Mouse (Mus musculus) MEL (cell line): Measurements from ENCODE around the gene Ankrd7. TPM values are rescaled to one million over a fixed set of nuclear protein-coding genes. Genes with fewer than 3 reads are reported as not detected.

Experiments
- DNase-seq: peaks from one replicate; pipeline ENCODE4 v3.0.0; 2011; ENCODE audit warnings: low read depth, low spot score
- H3K27ac ChIP-seq: 2 replicates; pipeline ENCODE4 v1.5.1; 2012; ENCODE audit warnings: low read depth, mild to moderate bottlenecking, control low read depth, low read length, moderate library complexity; ENCODE audit not compliant: control insufficient read depth
- H3K27me3 ChIP-seq, 2 experiments: fragments of 150-350 bp in 1 of 2; sonication (generic) in 1 of 2; 2 replicates each; pipeline ENCODE4 v1.6.1; 2012; ENCODE audit warnings: low read length in 2 of 2, mild to moderate bottlenecking in 2 of 2, improper control_type of control experiment in 1 of 2, moderate library complexity in 1 of 2; ENCODE audit not compliant: insufficient read depth in 2 of 2, control insufficient read depth in 1 of 2
- H3K36me3 ChIP-seq, 2 experiments: 2 replicates each; pipeline ENCODE4 v1.6.1; 2012 to 2014; ENCODE audit warnings: low read length in 2 of 2, improper control_type of control experiment in 1 of 2, inconsistent platforms in 1 of 2, mild to moderate bottlenecking in 1 of 2; ENCODE audit not compliant: insufficient read depth in 2 of 2, control insufficient read depth in 1 of 2
- H3K4me1 ChIP-seq, 2 experiments: fragments of 150-350 bp in 1 of 2; sonication (generic) in 1 of 2; 2 replicates each; pipeline ENCODE4 v1.6.1; 2012; ENCODE audit warnings: low read length in 2 of 2, improper control_type of control experiment in 1 of 2, mild to moderate bottlenecking in 1 of 2; ENCODE audit not compliant: insufficient read depth in 2 of 2, control insufficient read depth in 1 of 2
- H3K4me3 ChIP-seq, 2 experiments: fragments of 150-350 bp in 1 of 2; sonication (generic) in 1 of 2; 2 replicates each; pipeline ENCODE4 v1.5.1; 2012; ENCODE audit warnings: low read depth in 2 of 2, low read length in 2 of 2, mild to moderate bottlenecking in 2 of 2, moderate library complexity in 2 of 2, control low read depth in 1 of 2, improper control_type of control experiment in 1 of 2; ENCODE audit not compliant: control insufficient read depth in 1 of 2, insufficient read depth in 1 of 2
- H3K79me2 ChIP-seq: 2 replicates; pipeline ENCODE4 v1.6.1; 2012; ENCODE audit warnings: mild to moderate bottlenecking, low read length, moderate library complexity; ENCODE audit not compliant: control insufficient read depth, poor library complexity, insufficient read depth
- H3K9ac ChIP-seq: 2 replicates; pipeline ENCODE4 v1.6.1; 2012; ENCODE audit warnings: low read depth, mild to moderate bottlenecking, control low read depth, low read length, moderate library complexity; ENCODE audit not compliant: control insufficient read depth, poor library complexity, severe bottlenecking
- H3K9me3 ChIP-seq: fragments of 150-350 bp; sonication (generic); replicated peaks from 2 replicates; pipeline ENCODE4 v1.6.1; 2012; ENCODE audit warnings: mild to moderate bottlenecking, low read length, improper control_type of control experiment, moderate library complexity; ENCODE audit not compliant: insufficient read depth
- BHLHE40 ChIP-seq: IDR thresholded peaks from 2 replicates; pipeline ENCODE4 v1.6.1; 2012; ENCODE audit warnings: low read depth, mild to moderate bottlenecking, inconsistent platforms, low read length, improper control_type of control experiment, borderline replicate concordance
- CHD1 ChIP-seq: IDR thresholded peaks from 2 replicates; pipeline ENCODE4 v1.6.1; 2012; ENCODE audit warnings: low read depth, mild to moderate bottlenecking, inconsistent platforms, low read length, improper control_type of control experiment
- CHD2 ChIP-seq: IDR thresholded peaks from 2 replicates; pipeline ENCODE4 v1.6.1; 2011; ENCODE audit warnings: low read length, improper control_type of control experiment
- E2F4 ChIP-seq: IDR thresholded peaks from 2 replicates; pipeline ENCODE4 v1.6.1; 2011; ENCODE audit warnings: low read depth, low read length, improper control_type of control experiment, borderline replicate concordance
- ETS1 ChIP-seq: IDR thresholded peaks from 2 replicates; pipeline ENCODE4 v1.6.1; 2012; ENCODE audit warnings: low read depth, mild to moderate bottlenecking, inconsistent platforms, low read length, improper control_type of control experiment, moderate library complexity
- GABPA ChIP-seq: IDR thresholded peaks from 2 replicates; pipeline ENCODE4 v1.6.1; 2012; ENCODE audit warnings: low read depth, mild to moderate bottlenecking, inconsistent platforms, low read length, improper control_type of control experiment, moderate library complexity
- GATA1 ChIP-seq: IDR thresholded peaks from 2 replicates; pipeline ENCODE4 v1.6.1; 2011; ENCODE audit warnings: low read depth, low read length, improper control_type of control experiment
- HCFC1 ChIP-seq: IDR thresholded peaks from 2 replicates; pipeline ENCODE4 v1.6.1; 2012; ENCODE audit warnings: low read depth, mild to moderate bottlenecking, inconsistent platforms, low read length, improper control_type of control experiment, moderate library complexity
- JUND ChIP-seq: IDR thresholded peaks from 2 replicates; pipeline ENCODE4 v1.6.1; 2011; ENCODE audit warnings: low read depth, mild to moderate bottlenecking, improper control_type of control experiment, low read length
- KAT2A ChIP-seq: conservative IDR thresholded peaks from 2 replicates; pipeline ENCODE4 v1.6.1; 2012; ENCODE audit warnings: low read depth, low read length, improper control_type of control experiment, inconsistent platforms
- MAX ChIP-seq: IDR thresholded peaks from 2 replicates; pipeline ENCODE4 v1.6.1; 2011; ENCODE audit warnings: low read length, improper control_type of control experiment
- MEF2A ChIP-seq: IDR thresholded peaks from 2 replicates; pipeline ENCODE4 v1.6.1; 2014; ENCODE audit warnings: low read depth, mild to moderate bottlenecking, inconsistent platforms, low read length, improper control_type of control experiment; ENCODE audit not compliant: poor library complexity, insufficient replicate concordance, severe bottlenecking; ENCODE audit errors: extremely low read depth
- MYB ChIP-seq: IDR thresholded peaks from 2 replicates; pipeline ENCODE4 v1.6.1; 2011; ENCODE audit warnings: mild to moderate bottlenecking, low read depth, low read length, improper control_type of control experiment
- MYC ChIP-seq: IDR thresholded peaks from 2 replicates; pipeline ENCODE4 v1.6.1; 2011; ENCODE audit warnings: low read depth, mild to moderate bottlenecking, low read length, improper control_type of control experiment, moderate library complexity
- NELFE ChIP-seq: IDR thresholded peaks from 2 replicates; pipeline ENCODE4 v1.6.1; 2011; ENCODE audit warnings: low read depth, low read length, improper control_type of control experiment
- NRF1 ChIP-seq: IDR thresholded peaks from 2 replicates; pipeline ENCODE4 v1.6.1; 2014; ENCODE audit warnings: low read depth, mild to moderate bottlenecking, inconsistent platforms, low read length, improper control_type of control experiment, moderate library complexity; ENCODE audit not compliant: poor library complexity, insufficient read depth, severe bottlenecking
- POLR2A ChIP-seq, 2 experiments: IDR thresholded peaks; 2 replicates each; pipeline ENCODE4 v1.6.1; 2011 to 2012; ENCODE audit warnings: low read length in 2 of 2, mild to moderate bottlenecking in 2 of 2, control low read depth in 1 of 2, improper control_type of control experiment in 1 of 2, low read depth in 1 of 2, moderate library complexity in 1 of 2; ENCODE audit not compliant: control insufficient read depth in 1 of 2, insufficient read depth in 1 of 2, poor library complexity in 1 of 2
- POLR2AphosphoS5 ChIP-seq: IDR thresholded peaks from 2 replicates; pipeline ENCODE4 v1.6.1; 2012; ENCODE audit warnings: low read depth, borderline replicate concordance, mild to moderate bottlenecking, inconsistent platforms, low read length, moderate library complexity, mixed read lengths
- TCF12 ChIP-seq: IDR thresholded peaks from 2 replicates; pipeline ENCODE4 v1.6.1; 2014; ENCODE audit warnings: low read depth, mild to moderate bottlenecking, inconsistent platforms, low read length, improper control_type of control experiment, moderate library complexity
- USF1 ChIP-seq: IDR thresholded peaks from 2 replicates; pipeline ENCODE4 v1.6.1; 2014; ENCODE audit warnings: low read depth, mild to moderate bottlenecking, inconsistent platforms, low read length, improper control_type of control experiment, moderate library complexity
- ZC3H11A ChIP-seq: IDR thresholded peaks from 2 replicates; pipeline ENCODE4 v1.6.1; 2012; ENCODE audit warnings: low read depth, mild to moderate bottlenecking, inconsistent platforms, low read length, improper control_type of control experiment
- ZKSCAN1 ChIP-seq: IDR thresholded peaks from 2 replicates; pipeline ENCODE4 v1.6.1; 2012; ENCODE audit warnings: low read depth, mild to moderate bottlenecking, inconsistent platforms, low read length, improper control_type of control experiment, moderate library complexity
- ZMIZ1 ChIP-seq: IDR thresholded peaks from 2 replicates; pipeline ENCODE4 v1.6.1; 2012; ENCODE audit warnings: low read depth, mild to moderate bottlenecking, inconsistent platforms, low read length, improper control_type of control experiment, moderate library complexity
- ZNF384 ChIP-seq: IDR thresholded peaks from 2 replicates; pipeline ENCODE4 v1.6.1; 2012; ENCODE audit warnings: low read depth, mild to moderate bottlenecking, inconsistent platforms, low read length, improper control_type of control experiment
- polyA plus RNA-seq, 2 experiments: library from polyadenylated mRNA; stranded (reverse) in 1 of 2; unstranded in 1 of 2; fragments of >175 nt in 1 of 2; fragments of >200 nt in 1 of 2; gene quantifications; 2 replicates each; pipeline versions ENCODE4 v1.2.1 to v1.2.4; 2012; ENCODE audit warnings: low replicate concordance in 2 of 2, low read depth in 1 of 2; ENCODE audit not compliant: insufficient read length in 2 of 2, insufficient read depth in 1 of 2, missing spikeins in 1 of 2
- total RNA-seq: library from RNA; depleted of rRNA; stranded (reverse); fragments of 300-350 nt; gene quantifications from 2 replicates; pipeline ENCODE4 v1.2.3, GENCODE M21; 2012

Gene Ankrd7
- total and polyA plus RNA-seq, 3 experiments: not detected

GRCm38 (mm10) chr6:18856487-18857078 lies 9.5 kb upstream of the Ankrd7 start:
- DNase-seq: no peak
- H3K36me3 ChIP-seq: peaks cover under 1 to 6% of the 10 kb centered on the region in 2 experiments
- no peak for TF ChIP-seq CHD2
- TF ChIP-seq NRF1: no peak
- no peak for TF ChIP-seq MEF2A
- TF ChIP-seq ETS1: no peak
- no peak for TF ChIP-seq NELFE
- no peak for TF ChIP-seq ZC3H11A
- no peak for TF ChIP-seq MAX
- TF ChIP-seq USF1: no peak
- TF ChIP-seq HCFC1: no peak
- TF ChIP-seq JUND: no peak
- no peak for TF ChIP-seq CHD1
- no peak for TF ChIP-seq ZNF384
- TF ChIP-seq MYC: no peak
- no peak for TF ChIP-seq GABPA
- no peak for TF ChIP-seq KAT2A
- TF ChIP-seq MYB: no peak
- TF ChIP-seq TCF12: no peak
- TF ChIP-seq, all 39 proteins: peak for 0
- no peaks in the 10 kb centered on the region for H3K9me3 ChIP-seq
- no peak overlapping the region for H3K27ac ChIP-seq
- H3K4me3 ChIP-seq: no peak overlapping the region
- no peak overlapping the region for H3K9ac ChIP-seq
- H3K4me1 ChIP-seq: no peaks in the 10 kb centered on the region
- H3K27me3 ChIP-seq: no peaks in the 10 kb centered on the region
- H3K79me2 ChIP-seq: no peaks in the 10 kb centered on the region; the same call in 1 of the 2 replicates

- no peak overlapping the region for H3K27ac ChIP-seq
- H3K4me3 ChIP-seq: no peak overlapping the region
- no peak overlapping the region for H3K9ac ChIP-seq
- peaks cover 0 to 4% of the 10 kb centered on the region in 2 experiments; a peak in 3 of 4 replicates for H3K27me3 ChIP-seq
- no peaks in the 10 kb centered on the region for H3K4me1 ChIP-seq
- DNase-seq: no peak
- no peaks in the 10 kb centered on the region for H3K36me3 ChIP-seq
- no peak for TF ChIP-seq ZMIZ1
- no peak for TF ChIP-seq MYB
- TF ChIP-seq POLR2A (IDR thresholded peaks at IDR 0.05; ENCODE audit: control insufficient read depth in 1 of 2, insufficient read depth in 1 of 2, low read depth in 1 of 2, low read length in 2 of 2, poor library complexity in 1 of 2): no peak
- TF ChIP-seq TCF12: no peak
- no peak for TF ChIP-seq GATA1
- TF ChIP-seq POLR2AphosphoS5: no peak
- TF ChIP-seq E2F4: no peak
- TF ChIP-seq ZKSCAN1: no peak
- no peak for TF ChIP-seq BHLHE40
- TF ChIP-seq, all 39 proteins: peak for 0
- Histone ChIP-seq H3K79me2 (no peaks in the 10 kb centered on the region), H3K9me3 (no peaks in the 10 kb centered on the region)
Observed at GRCm38 (mm10) chr6:18889030-18889429, 22.9 kb downstream of the Ankrd7 start.
